Mouse (Mus musculus): ENCODE measurements around the gene Lrig1. TPM values are rescaled to one million over a fixed set of nuclear protein-coding genes. Genes with fewer than 3 reads are reported as not detected.
A peak's percentile ranks its signal among the peaks of the same experiment; 100 is the strongest.

Gene Lrig1
- total RNA-seq, 4 experiments from 2014 or later, result 28.5 to 38.8 (median 33.4) TPM

GRCm38 (mm10) chr6:94620801-94621301, 79.1 kb downstream of the Lrig1 start:
- no peak for DNase-seq (ENCODE audit: low spot score in 2 of 2)

DNA sequence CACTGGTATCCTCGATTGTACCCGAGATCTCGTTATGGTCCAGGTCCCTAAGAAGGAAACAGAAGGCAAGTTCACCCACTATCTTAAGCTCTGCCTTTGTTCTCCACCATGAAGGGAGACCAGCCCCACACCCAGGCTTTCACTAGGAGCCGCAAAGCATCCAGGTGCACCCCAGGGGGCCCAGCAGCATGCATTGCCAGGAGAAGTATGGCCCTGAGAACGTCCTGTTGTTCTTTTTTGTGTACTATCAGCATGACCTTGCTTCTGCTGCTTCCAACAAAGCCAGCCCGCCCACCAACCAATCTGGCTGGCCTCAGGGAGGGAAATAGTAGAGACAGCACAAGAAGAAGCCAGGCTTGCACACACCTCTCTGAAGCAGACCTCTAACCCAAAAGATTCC, 79.7 kb downstream of the Lrig1 start:
- DNase-seq (ENCODE audit: low spot score in 2 of 2), result no peak

DNA sequence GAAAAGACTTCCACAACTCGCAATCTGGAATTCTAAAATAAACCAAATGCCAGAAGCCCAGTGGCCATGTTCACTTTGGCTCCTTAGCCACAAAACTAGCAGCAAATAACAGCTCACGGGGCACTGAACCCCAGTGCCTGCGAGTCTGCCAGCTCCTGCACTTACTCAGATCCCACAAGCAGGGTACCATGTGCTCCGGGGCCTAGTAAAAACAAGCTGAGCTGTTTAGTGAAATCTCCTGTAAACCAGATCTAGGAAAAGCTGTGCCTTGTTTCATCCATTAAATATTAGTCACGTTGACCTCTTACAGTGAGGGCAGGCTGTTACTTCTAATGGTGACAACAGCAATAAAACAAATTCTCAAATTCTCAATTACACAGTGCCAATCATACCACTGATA, 81.3 kb downstream of the Lrig1 start:
- no peak for DNase-seq (ENCODE audit: low spot score in 2 of 2)

DNA sequence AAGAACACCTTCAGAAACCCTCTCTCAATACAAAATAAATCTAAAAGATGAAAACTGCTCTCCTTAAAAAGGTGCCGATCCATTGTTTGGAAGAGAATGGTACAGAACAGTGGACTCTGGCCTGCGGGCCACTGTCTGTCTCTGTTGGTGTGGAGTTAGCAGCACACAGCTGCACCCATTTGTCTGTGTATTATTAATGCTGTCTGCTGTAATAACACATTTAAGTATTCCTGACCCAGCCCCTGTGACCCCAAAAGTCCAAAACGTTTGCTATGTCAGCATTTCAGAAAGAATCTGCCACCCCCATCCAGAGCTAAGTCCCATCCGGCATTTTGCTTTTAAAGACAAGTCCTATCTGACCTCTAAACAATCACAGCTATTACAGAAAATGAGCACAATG, 84.0 kb downstream of the Lrig1 start:
- no peak for DNase-seq (ENCODE audit: low spot score in 2 of 2)

GRCm38 (mm10) chr6:94614346-94614745, 85.6 kb downstream of the Lrig1 start:
- no peak for DNase-seq (ENCODE audit: low spot score in 2 of 2)

DNA sequence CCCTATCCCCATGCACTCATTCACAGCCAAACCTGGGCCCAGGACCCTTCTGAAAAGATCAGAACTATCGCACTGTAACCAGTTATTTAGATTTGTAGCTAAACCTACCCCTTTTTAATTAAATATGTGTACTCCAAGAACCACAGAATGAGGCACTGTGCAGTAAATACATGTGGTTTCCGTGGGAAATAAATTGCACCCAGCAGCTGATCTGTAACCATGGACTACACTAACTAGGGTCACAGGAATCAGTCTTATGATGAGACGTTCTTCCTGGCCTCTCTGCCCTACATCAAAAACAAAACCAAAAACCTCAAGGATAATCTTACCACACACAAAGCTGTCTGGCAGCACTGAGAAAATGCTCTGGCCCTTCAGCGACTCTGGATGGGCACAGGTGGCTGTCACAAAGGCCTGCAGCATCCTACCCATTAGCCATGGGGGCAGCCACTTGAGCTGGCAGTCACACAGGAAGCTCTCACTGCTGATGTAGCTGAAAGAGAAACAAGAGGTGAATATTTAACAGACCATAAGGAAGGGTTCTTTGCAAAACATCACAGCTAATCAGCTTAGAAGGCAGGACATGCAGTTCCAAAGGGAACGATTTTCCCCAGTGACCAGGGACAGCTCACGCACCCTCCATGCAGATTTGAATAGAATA, 86.6 kb downstream of the Lrig1 start:
- DNase-seq (ENCODE audit: low spot score in 2 of 2), result no peak

DNA sequence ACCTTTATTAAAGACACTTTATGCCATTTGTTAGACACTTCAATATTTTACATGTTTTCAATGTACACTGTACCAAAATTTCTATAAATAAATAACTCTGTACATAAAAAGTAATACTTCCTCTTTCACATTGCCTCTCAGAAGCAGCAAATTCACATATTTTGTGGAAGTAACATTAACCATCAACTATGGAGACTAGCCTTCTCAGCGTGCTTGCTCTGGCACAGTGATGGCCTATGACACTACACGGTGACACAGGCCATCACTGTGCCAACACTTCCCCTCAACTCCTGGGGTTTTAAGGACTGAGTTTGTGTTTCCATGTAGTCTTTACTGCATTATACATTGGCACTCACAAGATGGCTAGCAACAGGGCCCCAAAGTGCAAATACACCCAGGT, 95.4 kb downstream of the Lrig1 start:
- no peak for DNase-seq (ENCODE audit: low spot score in 2 of 2)

DNA sequence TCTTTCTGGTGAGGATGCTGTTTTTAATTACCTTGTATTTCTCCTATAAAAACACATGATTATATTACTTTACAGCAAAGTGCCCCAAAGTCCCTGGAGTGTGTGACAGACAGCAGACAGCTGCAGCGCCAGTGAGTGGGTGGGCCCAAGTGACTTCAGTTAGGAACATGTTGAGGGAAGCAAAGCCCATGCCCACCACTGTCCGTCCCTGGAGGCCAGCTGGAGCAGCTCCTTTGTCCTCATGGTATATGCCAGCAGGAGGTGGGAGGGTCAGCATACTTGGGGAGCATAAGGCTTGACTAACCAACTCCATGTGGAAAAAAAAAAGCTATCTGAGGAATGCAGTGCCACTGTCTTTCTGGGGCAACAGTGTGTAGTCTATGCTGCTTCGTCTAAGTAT, 95.9 kb downstream of the Lrig1 start:
- DNase-seq (ENCODE audit: low spot score in 2 of 2), result no peak

DNA sequence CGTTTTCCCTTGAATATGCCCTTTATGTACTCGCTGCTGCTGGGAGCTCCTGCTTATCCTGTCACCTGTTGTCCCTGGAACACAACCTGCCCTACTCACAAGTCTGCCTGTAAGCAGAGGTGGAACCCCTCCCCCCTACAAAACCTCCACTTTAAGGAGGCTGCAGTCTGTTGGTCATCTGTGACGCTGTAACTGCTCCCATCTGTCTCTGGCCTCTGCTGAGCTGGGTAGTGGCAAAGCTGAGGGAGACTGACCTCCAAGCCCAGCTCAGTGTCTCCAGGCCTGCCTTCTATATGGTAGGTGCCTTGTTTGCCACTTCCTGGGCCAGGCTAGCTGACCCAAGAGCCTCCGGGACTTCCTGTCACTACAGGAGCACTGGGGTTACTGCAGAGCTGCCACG, 98.1 kb downstream of the Lrig1 start:
- no peak for DNase-seq (ENCODE audit: low spot score in 2 of 2)

DNA sequence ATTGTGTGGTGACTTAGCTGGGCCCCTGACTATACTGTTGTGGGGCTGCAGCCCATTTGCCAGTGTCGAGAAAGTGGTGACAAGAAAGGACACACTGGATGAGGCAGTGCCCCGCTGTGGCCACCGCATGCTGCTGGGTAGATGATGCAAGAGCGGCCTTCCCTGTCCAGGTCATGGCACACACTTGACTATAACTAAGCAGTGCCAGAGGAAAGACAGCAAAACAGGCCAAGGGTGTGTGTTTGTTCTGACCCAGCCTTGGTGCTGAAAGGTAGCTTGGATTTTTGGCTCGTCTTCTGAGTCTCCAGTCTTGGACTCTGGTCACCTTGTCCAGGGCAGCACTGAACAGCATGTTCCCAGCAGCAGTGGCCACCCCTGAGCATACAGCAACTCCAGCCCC, 98.9 kb downstream of the Lrig1 start:
- no peak for DNase-seq (ENCODE audit: low spot score in 2 of 2)

GRCm38 (mm10) chr6:94599016-94599415, 100.9 kb downstream of the Lrig1 start:
- no peak for DNase-seq (ENCODE audit: low spot score in 2 of 2)

GRCm38 (mm10) chr6:94598421-94598820, 101.5 kb downstream of the Lrig1 start:
- DNase-seq (ENCODE audit: low spot score in 2 of 2), result no peak

DNA sequence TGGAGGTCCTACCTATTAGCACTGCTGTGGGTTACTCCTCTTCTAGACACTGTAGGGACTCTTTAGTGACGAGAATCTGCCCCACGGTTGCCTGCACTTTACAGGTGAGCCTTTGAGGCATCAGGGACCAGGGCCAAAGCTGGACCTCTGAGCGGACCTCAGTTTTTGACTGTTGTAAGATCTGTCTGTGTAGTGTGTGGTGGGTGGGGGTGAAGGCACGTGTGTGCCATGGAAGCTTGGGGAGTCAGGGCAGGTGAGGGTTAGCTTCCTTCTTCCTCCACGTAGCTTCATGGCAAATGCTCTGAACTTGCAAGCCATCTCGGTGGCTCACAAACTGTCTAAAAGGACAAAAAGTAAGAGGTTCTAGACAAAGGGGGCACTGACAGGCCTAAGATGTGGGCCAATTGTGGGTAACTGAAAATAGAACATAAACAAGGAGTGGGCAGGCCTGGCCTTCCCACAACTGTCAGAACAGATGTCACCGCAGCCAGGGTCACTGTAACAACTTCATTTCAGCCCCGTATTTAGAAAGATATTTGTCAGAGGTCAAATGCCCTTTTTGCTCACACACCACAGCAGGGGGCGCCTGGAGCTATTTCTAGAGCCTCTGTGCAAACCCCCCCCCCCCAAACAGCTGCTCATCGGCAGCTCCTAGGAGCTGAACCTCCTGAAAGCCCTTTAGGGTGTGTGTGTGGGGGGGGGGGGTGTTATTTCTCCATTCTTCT, 103.0 kb downstream of the Lrig1 start:
- no peak for DNase-seq (ENCODE audit: low spot score in 2 of 2)

GRCm38 (mm10) chr6:94596051-94596760, 103.8 kb downstream of the Lrig1 start:
- no peak for DNase-seq (ENCODE audit: low spot score in 2 of 2)

- no peak for DNase-seq (ENCODE audit: low spot score in 2 of 2)
Measured at GRCm38 (mm10) chr6:94595206-94595605, 104.8 kb downstream of the Lrig1 start.

DNA sequence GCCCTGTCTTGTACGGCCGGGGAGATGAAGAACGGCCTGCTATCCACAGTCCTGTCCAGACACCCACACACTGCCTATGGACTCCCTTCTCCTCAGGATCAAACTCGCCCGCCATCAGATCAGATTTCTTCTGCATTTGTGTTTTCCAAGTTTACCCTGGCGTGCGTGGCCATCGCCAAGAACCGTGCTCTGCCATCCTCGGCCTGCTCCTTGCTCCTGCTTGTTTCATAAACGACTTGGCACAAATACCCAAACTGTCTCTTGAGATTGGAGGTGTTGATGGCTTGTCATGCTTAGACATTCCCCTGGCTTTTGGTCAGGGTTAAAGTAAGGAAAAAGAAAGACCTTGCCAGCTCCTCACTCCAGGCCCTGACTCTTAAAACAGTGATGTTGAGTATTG, 105.2 kb downstream of the Lrig1 start:
- no peak for DNase-seq (ENCODE audit: low spot score in 2 of 2)

DNA sequence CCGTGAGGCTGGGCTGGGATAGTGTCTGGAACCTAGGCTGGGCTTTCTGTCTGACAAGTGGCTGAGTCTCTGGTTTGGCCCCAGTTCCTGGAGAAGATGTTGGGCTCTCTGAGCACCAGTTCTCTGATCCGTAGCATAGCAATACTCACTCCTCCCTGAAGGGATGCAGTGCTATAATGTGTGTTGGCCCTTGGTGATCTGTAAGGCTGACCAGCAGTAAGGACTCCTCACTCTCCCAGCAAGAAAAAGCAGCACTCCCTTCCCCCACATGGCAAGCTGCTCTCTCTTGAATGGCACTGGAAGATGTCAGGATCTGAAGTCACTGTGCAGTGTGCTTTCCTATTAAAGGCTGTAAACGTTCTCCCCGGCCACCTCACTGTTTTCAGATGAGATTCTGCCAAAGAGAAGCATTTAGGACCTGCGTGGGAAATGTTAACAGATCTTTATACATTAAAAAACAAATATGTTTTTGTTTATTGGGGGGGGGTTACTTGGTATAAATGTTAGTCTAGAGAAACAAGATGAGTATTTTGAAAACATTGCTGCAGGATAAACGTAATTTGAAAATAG, 105.8 kb downstream of the Lrig1 start:
- DNase-seq (ENCODE audit: low spot score in 2 of 2), result no peak

- DNase-seq (ENCODE audit: low spot score in 2 of 2), result no peak
Measured at GRCm38 (mm10) chr6:94592710-94593109, 107.2 kb downstream of the Lrig1 start.

- DNase-seq (ENCODE audit: low spot score in 2 of 2), result no peak
Measured at GRCm38 (mm10) chr6:94592243-94592642, 107.7 kb downstream of the Lrig1 start.

- DNase-seq (ENCODE audit: low spot score in 2 of 2), result no peak
Measured at GRCm38 (mm10) chr6:94588365-94588764, 111.6 kb downstream of the Lrig1 start.

- DNase-seq (ENCODE audit: low spot score in 2 of 2), result no peak
Measured at GRCm38 (mm10) chr6:94584976-94585375, 115.0 kb downstream of the Lrig1 start.

DNA sequence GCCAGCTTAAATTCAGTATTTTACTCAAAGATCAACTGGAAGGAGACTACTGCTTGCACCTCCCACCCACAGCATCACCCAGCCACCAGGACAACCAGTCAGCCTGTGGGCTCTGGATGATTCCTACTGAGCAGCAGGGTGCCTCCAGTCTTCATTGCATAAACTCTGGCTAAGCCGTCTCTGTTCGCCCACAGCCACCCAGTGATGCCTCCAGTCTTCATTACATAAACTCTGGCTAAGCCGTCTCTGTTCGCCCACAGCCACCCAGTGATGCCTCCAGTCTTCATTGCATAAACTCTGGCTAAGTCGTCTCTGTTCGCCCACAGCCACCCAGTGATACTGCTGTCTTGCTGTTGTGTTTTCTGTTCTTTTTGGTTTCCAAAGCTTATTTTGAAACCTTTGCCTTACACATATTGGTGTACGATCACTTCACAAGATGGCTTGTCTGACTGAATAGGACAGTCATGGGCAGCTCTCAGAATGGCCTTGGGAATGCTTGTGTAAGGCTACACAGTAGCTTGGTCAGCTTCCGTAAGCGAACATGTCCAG, 115.7 kb downstream of the Lrig1 start:
- DNase-seq (ENCODE audit: low spot score in 2 of 2), result peak in 1 of 2 experiments; percentile 81
